Mouse (Mus musculus) erythroid progenitor cell, adult 5-6 weeks (primary cell): Measurements from ENCODE around the gene Ttc25. TPM values are rescaled to one million over a fixed set of nuclear protein-coding genes. Genes with fewer than 3 reads are reported as not detected.

Experiments
- ATAC-seq: replicated peaks from 2 replicates; pipeline ENCODE4 v1.8.0; 2016; ENCODE audit warnings: moderate number of reproducible peaks, mild to moderate bottlenecking, moderate TSS enrichment, inconsistent platforms; ENCODE audit not compliant: poor library complexity, low FRiP score, severe bottlenecking
- total RNA-seq, 2 experiments: library from RNA; stranded (forward) in 1 of 2; stranded (reverse) in 1 of 2; fragments of 150-400 nt in 1 of 2; fragments of 186-747, 209-891 nt in 1 of 2; gene quantifications; 2 replicates each; pipeline versions ENCODE4 v1.2.3 to v1.2.4; 2015 to 2017; ENCODE audit warnings: low replicate concordance in 2 of 2

Gene Ttc25
- total RNA-seq (2015; ENCODE audit: low replicate concordance) (not detected in 2 replicates), total RNA-seq (2017; ENCODE audit: low replicate concordance) (not detected in 2 replicates)

- ATAC-seq: peak; percentile 96
These were observed at the start of gene Ttc25 for GRCm38 (mm10) chr11:100544832-100545745. Ttc25 (plus strand) TSS chr11:100545607.

GRCm38 (mm10) chr11:100500241-100500640 is 45.2 kb upstream of the Ttc25 start:
- ATAC-seq: no peak

- ATAC-seq: no peak
These were observed 44.8 kb upstream of the Ttc25 start for GRCm38 (mm10) chr11:100500651-100501050.

GRCm38 (mm10) chr11:100501321-100501720 is 44.1 kb upstream of the Ttc25 start:
- no peak for ATAC-seq

- ATAC-seq: no peak
These were observed 40.3 kb upstream of the Ttc25 start for GRCm38 (mm10) chr11:100504990-100505660.

- ATAC-seq: no peak
These were observed 39.4 kb upstream of the Ttc25 start for GRCm38 (mm10) chr11:100505997-100506396.

GRCm38 (mm10) chr11:100510556-100510955 is 34.9 kb upstream of the Ttc25 start:
- no peak for ATAC-seq

- no peak for ATAC-seq
These were observed 33.0 kb upstream of the Ttc25 start for GRCm38 (mm10) chr11:100512384-100512783.

- ATAC-seq: no peak
These were observed 31.7 kb upstream of the Ttc25 start for GRCm38 (mm10) chr11:100513716-100514115.

GRCm38 (mm10) chr11:100515061-100515460 is 30.3 kb upstream of the Ttc25 start:
- no peak for ATAC-seq

- ATAC-seq: no peak
These were observed 29.6 kb upstream of the Ttc25 start for GRCm38 (mm10) chr11:100515789-100516188.

GRCm38 (mm10) chr11:100516291-100516690 is 29.1 kb upstream of the Ttc25 start:
- ATAC-seq: no peak

GRCm38 (mm10) chr11:100518188-100518591 is 27.2 kb upstream of the Ttc25 start:
- ATAC-seq: no peak

- ATAC-seq: no peak
These were observed 26.2 kb upstream of the Ttc25 start for GRCm38 (mm10) chr11:100519188-100519587.

- ATAC-seq: 0 out of 2 replicates have a peak, but pooled peaks have one; percentile 15
These were observed 24.6 kb upstream of the Ttc25 start for GRCm38 (mm10) chr11:100520838-100521237.

GRCm38 (mm10) chr11:100524358-100524757 is 21.0 kb upstream of the Ttc25 start:
- ATAC-seq: no peak

GRCm38 (mm10) chr11:100524987-100525630 is 20.3 kb upstream of the Ttc25 start:
- no peak for ATAC-seq

GRCm38 (mm10) chr11:100526052-100526816 is 19.2 kb upstream of the Ttc25 start:
- ATAC-seq: no peak

GRCm38 (mm10) chr11:100527066-100527457 is 18.3 kb upstream of the Ttc25 start:
- ATAC-seq: peak; percentile 44
